Comparison of ENCODE assay signal across 8 mouse cellular contexts in the genomic region with DNA sequence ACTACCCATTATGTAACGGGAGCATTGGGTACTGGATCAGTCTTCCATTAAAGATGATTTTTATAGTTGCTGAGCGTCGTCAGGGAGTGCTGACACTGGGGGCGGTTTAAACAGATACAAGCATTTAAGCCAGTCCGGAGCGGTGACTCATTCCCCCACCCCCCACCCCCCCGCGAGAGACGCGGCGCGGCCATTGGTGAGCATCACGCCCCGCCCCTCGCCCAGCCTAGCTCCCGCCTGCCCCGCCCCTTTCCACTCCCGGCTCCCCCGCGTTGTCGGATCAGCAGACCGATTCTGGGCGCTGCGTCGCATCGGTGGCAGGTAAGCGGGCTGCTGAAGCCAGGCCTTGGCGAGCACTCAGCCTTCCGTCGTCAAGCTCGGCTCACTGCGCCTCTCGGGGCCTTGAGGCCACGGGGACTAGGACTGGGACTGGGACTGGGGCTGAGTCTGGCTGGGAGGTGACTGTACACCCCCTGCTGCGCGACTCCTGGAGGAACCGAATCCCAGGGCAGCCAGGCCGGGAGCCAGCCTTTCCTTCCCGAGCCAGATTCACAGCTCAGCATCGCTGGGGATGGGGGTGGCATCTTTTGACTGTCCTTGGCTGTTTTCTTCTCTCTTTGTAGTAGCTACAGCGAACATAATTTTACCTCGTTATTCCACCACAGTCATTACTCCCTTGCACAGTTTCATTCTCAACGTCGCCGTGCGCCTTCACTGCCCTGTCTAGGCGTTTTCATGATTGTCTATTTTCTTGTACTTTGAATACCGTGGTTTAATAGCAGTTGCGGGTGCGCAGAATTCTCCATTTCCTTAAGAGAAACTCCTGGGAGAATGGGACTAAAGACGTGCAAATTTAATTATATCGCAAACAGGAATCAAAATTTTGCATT. TPM values are rescaled to one million over a fixed set of nuclear protein-coding genes. Genes with fewer than 3 reads are reported as not detected.
DNase-seq lines count a peak whose midpoint lies in the region; ATAC-seq and TF ChIP-seq lines count a peak whose summit lies in the region.

A gene (plus strand): TSS at position 246 of the 890 bp plus-strand sequence.
A gene (plus strand): TSS at position 275 of the 890 bp plus-strand sequence.

- H3K36me3 ChIP-seq in MEL (ENCODE audit: control insufficient read depth in 1 of 2, insufficient read depth in 2 of 2, low read length in 2 of 2), result peaks cover 2 to 13% of the 10 kb centered on the region in 2 experiments; a peak in 3 of 4 replicates
- H3K36me3 ChIP-seq in forebrain, postnatal 0 days (ENCODE audit: insufficient read depth), result no peaks in the 10 kb centered on the region; the same call in 1 of the 2 replicates
- H3K36me3 ChIP-seq in lung, embryonic 15.5 days, result no peaks in the 10 kb centered on the region

- DNase-seq in MEL (ENCODE audit: low read depth, low spot score), result peak; percentile 95
- DNase-seq in cerebellum, adult 2 months, result peak; percentile 95 to 96
- DNase-seq in forebrain, postnatal 0 days, result peak; percentile 96
- peak; percentile 94 for DNase-seq in heart, postnatal 4 days
- DNase-seq in layer of hippocampus, adult 8-10 months (ENCODE audit: low spot score in 2 of 2), result peak; percentile 86 to 89
- peak; percentile 83 for DNase-seq in ovary, adult 18-20 months (ENCODE audit: low spot score)
- DNase-seq in thymus, postnatal 0 days (ENCODE audit: low spot score), result peak; percentile 91

- peak; percentile 83 to 84 for TF ChIP-seq POLR2A in MEL (IDR thresholded peaks at IDR 0.05; ENCODE audit: control insufficient read depth in 1 of 2, insufficient read depth in 1 of 2, low read depth in 1 of 2, low read length in 2 of 2, poor library complexity in 1 of 2)
- peak; percentile 97 for TF ChIP-seq POLR2A in cerebellum, adult 2 months (IDR thresholded peaks at IDR 0.05; ENCODE audit: borderline replicate concordance, insufficient read depth, low read length)

- H3K9me3 ChIP-seq in MEL (replicated peaks; ENCODE audit: insufficient read depth, low read length), result no peaks in the 10 kb centered on the region
- no peaks in the 10 kb centered on the region for H3K9me3 ChIP-seq in forebrain, postnatal 0 days (ENCODE audit: low read length)
- no peaks in the 10 kb centered on the region for H3K9me3 ChIP-seq in lung, embryonic 15.5 days

- H3K27me3 ChIP-seq in MEL (ENCODE audit: control insufficient read depth in 1 of 2, insufficient read depth in 2 of 2, low read length in 2 of 2), result no peaks in the 10 kb centered on the region
- H3K27me3 ChIP-seq in cerebellum, adult 2 months (ENCODE audit: control insufficient read depth, insufficient read depth, low read length), result no peaks in the 10 kb centered on the region
- H3K27me3 ChIP-seq in forebrain, postnatal 0 days (ENCODE audit: insufficient read depth, low read length), result no peaks in the 10 kb centered on the region
- no peaks in the 10 kb centered on the region for H3K27me3 ChIP-seq in lung, embryonic 15.5 days

- peak within 1 kb of the TSS; percentile 31 for H3K27ac ChIP-seq in MEL (ENCODE audit: control insufficient read depth, low read depth, low read length)
- peak within 1 kb of the TSS; percentile 95 for H3K27ac ChIP-seq in cerebellum, adult 2 months (ENCODE audit: insufficient read depth, low read length)
- H3K27ac ChIP-seq in forebrain, postnatal 0 days (ENCODE audit: low read depth, low read length), result peak within 1 kb of the TSS; percentile 98
- peak within 1 kb of the TSS; percentile 80 for H3K27ac ChIP-seq in lung, embryonic 15.5 days

- H3K4me1 ChIP-seq in MEL (ENCODE audit: control insufficient read depth in 1 of 2, insufficient read depth in 2 of 2, low read length in 2 of 2), result peaks cover 16 to 25% of the 10 kb centered on the region in 2 experiments
- peaks cover 5% of the 10 kb centered on the region; the same call in 1 of the 2 replicates for H3K4me1 ChIP-seq in cerebellum, adult 2 months (ENCODE audit: control insufficient read depth, insufficient read depth, low read length)
- peaks cover 19% of the 10 kb centered on the region for H3K4me1 ChIP-seq in forebrain, postnatal 0 days (ENCODE audit: insufficient read depth)
- H3K4me1 ChIP-seq in lung, embryonic 15.5 days, result peaks cover 6% of the 10 kb centered on the region; the same call in 1 of the 2 replicates

- no peak; a peak in 1 of 4 replicates for TF ChIP-seq EP300 in MEL (IDR thresholded peaks at IDR 0.05; ENCODE audit: low read depth in 1 of 2, low read length in 2 of 2)

- H3K4me2 ChIP-seq in forebrain, postnatal 0 days (ENCODE audit: low read depth), result peak within 1 kb of the TSS; percentile 68
- peak within 1 kb of the TSS; percentile 76 for H3K4me2 ChIP-seq in lung, embryonic 15.5 days

- TF ChIP-seq RAD21 in MEL (IDR thresholded peaks at IDR 0.05; ENCODE audit: low read depth, low read length), result no peak

- H3K9ac ChIP-seq in MEL (ENCODE audit: control insufficient read depth, low read depth, low read length, poor library complexity, severe bottlenecking), result peak within 1 kb of the TSS; percentile 82
- H3K9ac ChIP-seq in forebrain, postnatal 0 days, result peak within 1 kb of the TSS; percentile 91
- peak within 1 kb of the TSS; percentile 73 for H3K9ac ChIP-seq in lung, embryonic 15.5 days

- TF ChIP-seq CTCF in MEL (IDR thresholded peaks at IDR 0.05 in 2 of 3, conservative IDR thresholded peaks at IDR 0.05 in 1 of 3; ENCODE audit: control insufficient read depth in 1 of 3, insufficient read depth in 1 of 3, low read depth in 2 of 3, low read length in 3 of 3, poor library complexity in 1 of 3, severe bottlenecking in 1 of 3), result no peak
- TF ChIP-seq CTCF in cerebellum, adult 2 months (IDR thresholded peaks at IDR 0.05; ENCODE audit: borderline replicate concordance, insufficient read depth, low read depth, low read length), result no peak
- TF ChIP-seq CTCF in forebrain, postnatal 0 days (IDR thresholded peaks at IDR 0.05; ENCODE audit: low read depth), result no peak; the same call in 1 of the 2 replicates

- WGBS in cerebellum, adult 2 months, result 3% methylated on average over 52 of the region's 52 CpGs
- 3% methylated on average over 51 of the region's 52 CpGs for WGBS in forebrain, postnatal 0 days
- 5% methylated on average over 52 of the region's 52 CpGs for WGBS in lung, embryonic 15.5 days

- H3K79me2 ChIP-seq in MEL (ENCODE audit: control insufficient read depth, insufficient read depth, low read length, poor library complexity), result no peaks in the 10 kb centered on the region; the same call in 1 of the 2 replicates

- peak; percentile 95 for ATAC-seq in forebrain, postnatal 0 days
- ATAC-seq in lung, embryonic 15.5 days (ENCODE audit: borderline replicate concordance, extremely low read depth, low FRiP score, low TSS enrichment), result peak; percentile 93

- peak within 1 kb of the TSS; percentile 87 to 92 for H3K4me3 ChIP-seq in MEL (ENCODE audit: control insufficient read depth in 1 of 2, insufficient read depth in 1 of 2, low read depth in 2 of 2, low read length in 2 of 2)
- H3K4me3 ChIP-seq in cerebellum, adult 2 months (replicated peaks; ENCODE audit: insufficient read depth, low read depth, low read length), result peak within 1 kb of the TSS; percentile 59
- H3K4me3 ChIP-seq in forebrain, postnatal 0 days (ENCODE audit: low read depth, low read length), result peak within 1 kb of the TSS; percentile 81
- peak within 1 kb of the TSS; percentile 78 for H3K4me3 ChIP-seq in lung, embryonic 15.5 days

TF ChIP-seq in MEL, 35 proteins besides CTCF, POLR2A, EP300 and RAD21 (continues in another document):
- TF ChIP-seq MAFK (IDR thresholded peaks at IDR 0.05; ENCODE audit: borderline replicate concordance, low read depth, low read length) (no peak), MEF2A (IDR thresholded peaks at IDR 0.05; ENCODE audit: extremely low read depth, insufficient replicate concordance, low read depth, low read length, poor library complexity, severe bottlenecking) (no peak), MXI1 (IDR thresholded peaks at IDR 0.05; ENCODE audit: low read depth, low read length) (peak; percentile 62), USF1 (IDR thresholded peaks at IDR 0.05; ENCODE audit: low read depth, low read length) (peak; percentile 17; the same call in 1 of the 2 replicates), ZMIZ1 (IDR thresholded peaks at IDR 0.05; ENCODE audit: low read depth, low read length) (peak; percentile 88), GABPA (IDR thresholded peaks at IDR 0.05; ENCODE audit: low read depth, low read length) (no peak), E2F4 (IDR thresholded peaks at IDR 0.05; ENCODE audit: borderline replicate concordance, low read depth, low read length) (no peak), TBP (IDR thresholded peaks at IDR 0.05; ENCODE audit: low read depth, low read length) (peak; percentile 61), POLR2AphosphoS2 (IDR thresholded peaks at IDR 0.05; ENCODE audit: low read length) (peak; percentile 82; the same call in 1 of the 2 replicates), MAX (IDR thresholded peaks at IDR 0.05; ENCODE audit: low read length) (peak; percentile 13; the same call in 1 of the 2 replicates), ETS1 (IDR thresholded peaks at IDR 0.05; ENCODE audit: low read depth, low read length) (peak; percentile 52; the same call in 1 of the 2 replicates)

RNA-seq across cellular contexts. Expression of the first gene that starts in this region (rescaled TPM):
- total RNA-seq in MEL (2012; rRNA removed), result 17.1 and 18.3 TPM in 2 replicates
- polyA plus RNA-seq in MEL (2012; ENCODE audit: insufficient read depth in 1 of 2, insufficient read length in 2 of 2, low read depth in 1 of 2, low replicate concordance in 2 of 2, missing spikeins in 1 of 2), result 10 to 100 TPM in 1 of 2 experiments, not detected in 1; 24.0 TPM
- 570 and 571 TPM in 2 replicates for polyA plus RNA-seq in cerebellum, adult 2 months (2012; rRNA removed)
- total RNA-seq in forebrain, postnatal 0 days (2014; rRNA removed), result 352 and 356 TPM in 2 replicates
- 353 and 423 TPM in 2 replicates for polyA plus RNA-seq in forebrain, postnatal 0 days (2015; fragmentation: Nextera tagmentation; extraction: Ambion mirVana)
- total RNA-seq in heart, postnatal 4 days (2021), result 10 to 100 TPM; 83.1 to 85.9 TPM
- 1,000 to 10,000 TPM; 1,012 to 1,060 (median 1,025) TPM for total RNA-seq in layer of hippocampus, adult 8-10 months (2022)
- polyA plus RNA-seq in lung, embryonic 15.5 days (2015; fragmentation: Nextera tagmentation; extraction: Ambion mirVana), result 53.2 and 57.0 TPM in 2 replicates
- polyA plus RNA-seq in thymus, postnatal 0 days (2015; fragmentation: Nextera tagmentation; extraction: Ambion mirVana), result 43.3 and 46.2 TPM in 2 replicates

RNA-seq across cellular contexts. Expression of the second gene that starts in this region (rescaled TPM):
- not detected in 2 replicates for total RNA-seq in MEL (2012; rRNA removed)
- not detected for polyA plus RNA-seq in MEL (2012; ENCODE audit: insufficient read depth in 1 of 2, insufficient read length in 2 of 2, low read depth in 1 of 2, low replicate concordance in 2 of 2, missing spikeins in 1 of 2)
- polyA plus RNA-seq in cerebellum, adult 2 months (2012; rRNA removed), result not detected in 2 replicates
- 0.76 TPM in 1 of 2 replicates, not detected in the other for total RNA-seq in forebrain, postnatal 0 days (2014; rRNA removed)
- polyA plus RNA-seq in forebrain, postnatal 0 days (2015; fragmentation: Nextera tagmentation; extraction: Ambion mirVana), result 0.33 TPM in 1 of 2 replicates, not detected in the other
- 1 to 10 TPM in 1 of 2 experiments, not detected in 1; 2.9 TPM for total RNA-seq in heart, postnatal 4 days (2021)
- total RNA-seq in layer of hippocampus, adult 8-10 months (2022), result under 1 TPM in 1 of 4 experiments, not detected in 3; 0.11 TPM
- polyA plus RNA-seq in lung, embryonic 15.5 days (2015; fragmentation: Nextera tagmentation; extraction: Ambion mirVana), result not detected in 2 replicates
- polyA plus RNA-seq in thymus, postnatal 0 days (2015; fragmentation: Nextera tagmentation; extraction: Ambion mirVana), result not detected in 2 replicates

Comparison
In these comparisons a context has a peak if more than half of its experiments do, and no peak if none do; other contexts are left out.
1. Peak in every context shown above with its lines: DNase-seq, ATAC-seq, H3K4me3 ChIP-seq and H3K27ac ChIP-seq.
2. H3K27ac ChIP-seq: peak in every context shown above with its lines; median percentile 98 in forebrain, postnatal 0 days; 95 in cerebellum, adult 2 months; 80 in lung, embryonic 15.5 days; 31 in MEL.